Mouse (Mus musculus) induced T-regulatory cell, adult 2 months (primary cell): Measurements from ENCODE around the gene Cbfa2t3.

Experiments
- DNase-seq: peaks from one replicate; pipeline ENCODE4 v3.0.0-alpha.2; 2012; ENCODE audit warnings: low read depth

The Cbfa2t3 gene

GRCm38 (mm10) chr8:122717869-122718509 is 19.1 kb upstream of the Cbfa2t3 start:
- no peak for DNase-seq

GRCm38 (mm10) chr8:122716566-122716965 is 17.7 kb upstream of the Cbfa2t3 start:
- no peak for DNase-seq

DNA sequence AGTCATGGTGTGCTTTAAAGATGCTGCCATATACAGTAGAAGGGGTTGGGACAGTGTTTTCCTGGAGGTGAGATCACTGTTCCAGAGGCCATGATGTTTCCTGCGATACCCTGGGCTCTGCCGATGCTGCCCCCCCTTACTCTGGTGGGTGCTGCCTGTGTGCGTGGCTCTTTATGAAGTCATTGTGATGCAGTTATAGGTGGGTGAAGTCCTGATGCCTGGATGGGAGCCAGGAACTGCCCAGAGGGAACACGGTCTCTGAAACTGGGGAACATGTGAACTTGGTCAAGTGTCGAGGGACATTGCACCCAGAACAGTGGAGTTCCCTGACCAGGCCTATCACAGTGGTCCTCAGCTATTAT is 14.2 kb upstream of the Cbfa2t3 start:
- DNase-seq, result no peak

DNA sequence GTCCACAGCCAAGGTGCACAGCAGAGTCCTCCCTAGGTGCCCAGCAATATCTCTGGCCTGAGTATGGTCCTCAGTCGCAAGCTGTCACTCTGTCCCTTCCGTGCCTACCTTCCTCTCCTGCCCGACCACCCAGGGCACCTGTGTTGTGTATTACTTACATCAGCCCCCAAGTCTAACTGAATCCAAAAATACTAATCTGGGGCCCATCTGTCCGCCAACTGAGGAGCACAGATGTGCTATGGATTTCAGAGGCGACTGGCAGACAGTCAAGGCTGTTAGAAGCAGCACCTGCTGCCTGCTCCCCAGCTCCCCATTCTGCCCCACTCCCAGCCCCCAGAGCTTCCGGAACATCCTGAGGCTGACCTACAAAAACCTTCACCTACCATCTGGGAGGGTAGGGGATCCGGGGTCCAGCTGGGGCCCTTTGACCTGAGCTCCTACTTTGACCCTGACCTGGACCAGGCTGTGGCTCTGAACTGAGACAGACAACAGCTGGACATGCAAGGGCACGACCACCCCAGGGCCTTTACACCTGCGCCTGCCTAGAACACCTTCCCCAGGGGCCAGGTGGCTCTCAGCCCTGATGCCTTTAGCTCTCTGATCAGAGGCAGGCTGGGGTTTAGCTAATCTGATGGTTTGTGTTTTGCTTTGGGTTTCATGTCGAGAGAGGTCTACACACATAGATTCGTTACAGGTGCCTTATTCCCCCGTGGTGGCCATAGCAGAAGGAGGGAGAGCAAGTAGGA is 13.7 kb upstream of the Cbfa2t3 start:
- no peak for DNase-seq

GRCm38 (mm10) chr8:122711891-122712365 is 13.0 kb upstream of the Cbfa2t3 start:
- peak; percentile 32 for DNase-seq

DNA sequence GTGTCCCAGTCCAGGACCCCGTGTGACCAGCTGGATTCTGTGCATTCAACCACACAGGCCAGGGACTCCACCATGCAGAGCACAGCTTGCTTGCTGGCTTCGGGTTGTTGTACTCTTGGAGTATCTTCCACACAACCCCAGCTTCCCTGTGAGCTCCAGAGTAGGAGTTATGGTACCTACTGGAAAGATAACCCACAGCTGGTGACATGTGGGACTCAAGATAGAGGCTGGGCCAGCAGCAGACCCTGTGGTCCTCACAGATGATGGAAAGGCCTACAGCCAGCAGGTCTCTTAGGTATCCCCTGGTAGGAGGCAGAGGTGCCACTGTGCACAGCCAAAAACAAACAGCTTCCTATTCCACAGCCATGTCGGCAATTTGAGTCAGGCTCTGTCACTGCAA is 12.6 kb upstream of the Cbfa2t3 start:
- no peak for DNase-seq

- peak; percentile 25 for DNase-seq
Measured at GRCm38 (mm10) chr8:122709340-122710111, 10.6 kb upstream of the Cbfa2t3 start.

- no peak for DNase-seq
Measured at GRCm38 (mm10) chr8:122707184-122707583, 8.3 kb upstream of the Cbfa2t3 start.

- no peak for DNase-seq
Measured at GRCm38 (mm10) chr8:122705901-122706561, 7.1 kb upstream of the Cbfa2t3 start.

- peak; percentile 58 for DNase-seq
Measured at GRCm38 (mm10) chr8:122704612-122705011, 5.7 kb upstream of the Cbfa2t3 start.

GRCm38 (mm10) chr8:122702957-122703356 is 4.0 kb upstream of the Cbfa2t3 start:
- DNase-seq, result no peak

GRCm38 (mm10) chr8:122702301-122702941 is 3.5 kb upstream of the Cbfa2t3 start:
- DNase-seq, result no peak

DNA sequence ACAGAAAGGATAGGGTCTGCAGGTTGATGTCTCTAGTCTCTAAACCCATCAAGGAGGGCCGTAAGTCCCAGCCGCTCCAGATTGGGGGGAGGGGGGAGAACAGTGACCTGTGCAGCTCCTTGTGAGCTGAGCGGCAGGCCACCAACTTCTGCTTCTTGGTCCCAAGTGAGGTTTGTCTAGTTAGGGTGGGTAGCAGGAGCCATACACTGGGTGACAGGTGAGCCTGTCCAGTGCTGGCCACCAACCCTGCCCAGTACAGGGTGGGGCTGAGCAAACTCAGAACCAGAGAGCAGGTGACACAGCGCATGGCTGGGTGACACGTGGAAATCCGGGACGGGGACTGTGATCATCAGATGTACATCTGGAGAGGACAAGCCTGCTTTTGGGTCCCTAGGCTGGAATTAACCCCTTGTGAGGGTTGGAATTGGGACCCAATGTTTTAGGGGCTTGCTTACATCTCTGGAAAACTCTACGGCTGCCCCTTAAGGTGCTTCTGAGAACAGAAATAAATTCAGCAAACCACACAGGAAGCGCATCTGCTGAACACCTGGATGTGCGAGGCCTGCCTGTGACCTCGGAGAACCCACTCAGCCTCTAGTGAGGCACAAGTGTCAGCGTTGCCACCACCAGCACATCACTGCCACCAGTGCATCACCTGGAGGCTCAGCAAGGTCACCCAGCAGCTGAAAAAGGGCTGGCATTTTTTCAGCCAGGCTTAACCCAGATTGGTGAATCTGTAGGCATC is 2.7 kb upstream of the Cbfa2t3 start:
- DNase-seq, result peak; percentile 65

- no peak for DNase-seq
Measured at GRCm38 (mm10) chr8:122700628-122701027, 1.7 kb upstream of the Cbfa2t3 start.

GRCm38 (mm10) chr8:122698254-122698768 is 598 bp downstream of the Cbfa2t3 start:
- DNase-seq, result no peak

DNA sequence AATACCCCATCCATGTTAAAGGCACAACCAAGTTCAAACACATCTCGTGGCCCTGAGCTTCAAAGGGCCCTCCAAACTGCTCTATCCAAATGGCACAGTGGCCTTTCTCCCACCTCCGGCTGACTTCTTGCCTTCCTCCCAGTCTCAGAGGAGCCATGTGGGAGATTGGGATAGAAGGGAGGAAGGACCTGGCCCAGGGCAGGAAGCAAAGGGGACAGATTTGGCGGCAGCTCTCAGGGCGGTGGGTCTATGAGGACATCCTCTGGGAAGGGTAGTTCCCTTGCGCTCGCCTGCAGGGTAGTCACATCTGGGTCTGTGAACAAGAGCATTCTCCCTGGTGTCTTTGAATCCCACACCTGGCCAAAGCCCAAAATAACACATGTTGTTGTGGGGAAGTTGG is 1.3 kb downstream of the Cbfa2t3 start:
- DNase-seq, result no peak

GRCm38 (mm10) chr8:122697181-122697581 is 1.7 kb downstream of the Cbfa2t3 start:
- DNase-seq, result peak; percentile 35

DNA sequence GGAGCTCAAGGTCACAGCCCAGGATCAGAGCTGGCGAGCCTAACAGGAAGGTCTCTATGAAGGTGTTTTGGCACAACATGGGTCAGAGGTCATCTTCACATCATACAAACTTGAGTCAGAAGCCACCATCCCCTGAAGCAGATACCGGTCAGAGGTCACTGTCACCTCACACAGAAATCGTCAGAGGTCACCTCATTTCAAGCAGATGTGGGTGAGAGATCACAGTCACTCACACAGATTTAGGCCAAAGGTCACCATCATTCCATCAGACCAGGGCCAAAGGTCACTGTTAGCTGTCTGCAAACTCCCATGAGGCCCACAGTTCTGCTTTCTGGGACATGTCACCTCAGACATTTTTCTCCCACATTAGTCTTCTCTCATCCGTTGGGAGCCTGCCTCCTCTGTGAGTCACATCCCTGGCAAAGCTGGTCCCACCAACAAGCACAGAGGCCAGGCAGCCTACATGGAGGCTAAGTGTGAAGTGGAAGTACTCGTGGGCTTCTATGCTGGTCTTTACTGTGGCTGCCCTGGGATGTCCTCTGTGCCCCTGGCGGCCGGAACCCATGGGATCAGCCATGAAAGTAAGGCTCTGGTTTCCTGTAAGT is 3.4 kb downstream of the Cbfa2t3 start:
- no peak for DNase-seq

DNA sequence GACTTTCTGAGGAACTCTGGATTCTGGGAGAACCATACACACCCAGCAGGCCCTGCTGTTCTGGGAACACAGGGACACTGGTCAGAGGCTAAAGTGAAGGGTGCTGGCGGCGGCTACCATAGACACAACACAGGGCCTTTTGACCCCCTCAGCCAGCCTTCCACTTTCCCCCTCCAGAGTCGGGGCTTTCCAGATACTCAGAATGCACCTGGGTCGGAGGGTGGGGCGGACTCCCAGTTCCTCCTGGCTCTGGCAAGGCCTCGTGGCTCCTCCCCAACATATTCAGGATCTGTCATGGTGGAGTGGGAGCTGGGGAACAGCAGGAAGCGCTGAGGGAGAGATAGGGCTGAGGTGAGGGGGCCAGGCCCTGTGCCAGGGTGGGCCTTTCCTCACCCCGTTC is 6.8 kb downstream of the Cbfa2t3 start:
- no peak for DNase-seq

GRCm38 (mm10) chr8:122691018-122691417 is 7.9 kb downstream of the Cbfa2t3 start:
- no peak for DNase-seq
